Mouse (Mus musculus) liver, embryonic 14.5 days (tissue): ENCODE data around the gene Il18r1.

Experiments
- CTCF ChIP-seq: IDR thresholded peaks from 2 replicates; pipeline ENCODE4 v1.5.1; 2016; ENCODE audit warnings: antibody characterized with exemption, low read depth, control low read depth
- EP300 ChIP-seq: IDR thresholded peaks from 2 replicates; pipeline ENCODE4 v1.6.1; 2016; ENCODE audit warnings: antibody characterized with exemption, low read depth

GRCm38 (mm10) chr1:40430143-40430834 is 35.1 kb upstream of the Il18r1 start:
- no peak for TF ChIP-seq CTCF
- no peak for TF ChIP-seq EP300
